Mouse (Mus musculus): ENCODE measurements around the gene Minos1. TPM values are rescaled to one million over a fixed set of nuclear protein-coding genes. Genes with fewer than 3 reads are reported as not detected.

Minos1 gene
- total RNA-seq, 2 experiments from 2014 or later: 434 to 465 TPM

DNA sequence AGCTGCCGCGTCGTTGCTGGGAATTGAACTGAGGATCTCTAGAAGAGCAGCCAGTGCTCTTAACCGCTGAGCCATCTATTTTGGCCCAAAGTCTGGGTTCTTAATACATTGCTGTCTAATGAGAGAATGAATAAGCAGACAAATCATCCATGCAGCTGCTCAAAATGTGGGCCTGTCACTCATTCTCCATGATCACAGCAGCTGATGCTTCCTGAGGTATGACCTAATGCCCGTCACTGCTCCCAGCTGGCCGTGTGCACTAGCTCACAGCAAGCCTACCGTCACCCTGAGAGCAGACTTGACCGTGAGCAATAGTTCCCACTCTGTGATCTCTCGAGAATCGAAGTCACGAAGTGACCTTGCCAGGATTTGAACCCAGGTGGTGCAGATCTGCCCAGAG is 51.5 kb downstream of the Minos1 start:
- intact Hi-C loops (cut with DNase I; ENCODE audit: low total_unique reads): loop anchor here (5.0 kb wide), 1 partner anchor 157 kb away; no protein-coding TSS in a partner anchor
- no peak for DNase-seq

DNA sequence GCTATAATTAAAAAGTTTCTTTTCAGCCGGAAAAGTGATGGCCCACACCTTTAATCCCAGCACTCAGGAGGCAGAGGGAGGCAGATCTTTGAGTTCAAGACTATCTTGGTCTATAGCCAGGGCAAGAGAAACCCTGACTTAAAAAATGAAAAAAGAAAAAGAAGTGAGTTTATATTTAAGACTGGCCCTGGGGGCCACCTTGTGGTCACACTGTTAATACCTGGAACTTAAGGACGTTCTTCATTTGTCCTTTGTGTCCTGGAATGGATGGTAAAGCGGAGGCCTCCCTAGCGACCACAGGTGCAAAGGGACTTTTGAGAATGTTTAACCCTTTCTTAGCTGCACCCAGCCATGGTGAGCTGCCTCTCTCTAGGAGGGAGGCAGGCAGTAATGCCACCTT is 52.2 kb downstream of the Minos1 start:
- DNase-seq: no peak
- intact Hi-C loops (cut with DNase I; ENCODE audit: low total_unique reads): loop anchor here (5.0 kb wide), 1 partner anchor 156 kb away; no protein-coding TSS in a partner anchor

DNA sequence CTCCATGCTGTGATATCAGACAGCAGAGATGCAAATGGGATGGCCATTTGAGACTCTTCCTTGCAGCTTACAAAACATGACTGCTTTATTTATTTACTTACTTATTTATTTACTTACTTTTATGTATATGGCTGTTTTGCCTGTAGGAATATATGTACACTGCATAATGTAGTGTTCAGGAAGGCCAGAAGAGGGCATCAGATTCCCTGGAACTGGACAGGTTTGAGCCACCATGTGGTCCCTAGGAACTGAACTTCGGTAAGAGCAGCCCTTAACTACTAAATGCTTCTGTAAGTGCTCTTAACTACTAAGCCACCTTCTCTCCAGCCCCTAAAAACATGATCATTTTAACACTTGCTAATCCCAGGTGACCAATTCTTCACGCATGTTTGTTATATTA is 52.6 kb downstream of the Minos1 start:
- intact Hi-C loops (cut with DNase I; ENCODE audit: low total_unique reads): loop anchor here (5.0 kb wide), 1 partner anchor 156 kb away; no protein-coding TSS in a partner anchor
- no peak for DNase-seq

DNA sequence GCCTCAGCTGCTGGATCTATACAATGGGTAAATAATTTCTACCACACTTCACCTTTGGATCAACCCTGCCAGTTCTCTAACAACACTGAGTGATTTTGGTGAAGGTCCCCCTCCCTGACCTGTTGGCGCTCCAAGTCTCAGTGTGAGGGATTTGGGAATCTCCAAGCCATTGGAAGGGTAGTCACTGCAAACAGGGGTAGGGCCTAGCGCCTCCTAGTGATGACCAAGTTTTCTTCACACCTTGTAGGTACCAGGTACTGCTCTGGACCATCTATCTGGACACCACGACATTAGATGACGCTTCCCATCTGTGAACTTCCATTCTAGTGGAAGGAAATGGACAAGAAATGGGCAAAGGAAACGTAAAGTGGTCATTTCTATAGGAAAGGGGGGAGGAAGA is 55.0 kb downstream of the Minos1 start:
- DNase-seq: no peak
- intact Hi-C loops (cut with DNase I; ENCODE audit: low total_unique reads): loop anchor here (5.0 kb wide), 1 partner anchor 154 kb away; no protein-coding TSS in a partner anchor

GRCm38 (mm10) chr4:139075041-139075711 is 55.7 kb downstream of the Minos1 start, which contains the start of gene Htr6:
Gene Htr6, minus strand, starts transcription at chr4:139075570.
- intact Hi-C loops (cut with DNase I; ENCODE audit: low total_unique reads): loop anchor here (5.0 kb wide), 1 partner anchor 153 kb away; no protein-coding TSS in a partner anchor
- DNase-seq: no peak

GRCm38 (mm10) chr4:139074060-139074459 is 56.9 kb downstream of the Minos1 start:
- DNase-seq: peak; percentile 39
- intact Hi-C loops (cut with DNase I; ENCODE audit: low total_unique reads): no loop called here

- intact Hi-C loops (cut with DNase I; ENCODE audit: low total_unique reads): no loop called here
- DNase-seq: no peak
Observed at GRCm38 (mm10) chr4:139068287-139068686, 62.6 kb downstream of the Minos1 start.

- intact Hi-C loops (cut with DNase I; ENCODE audit: low total_unique reads): no loop called here
- no peak for DNase-seq
Observed at GRCm38 (mm10) chr4:139064831-139065230, 66.1 kb downstream of the Minos1 start.

- intact Hi-C loops (cut with DNase I; ENCODE audit: low total_unique reads): no loop called here
- DNase-seq: peak; percentile 53
Observed at GRCm38 (mm10) chr4:139059569-139059968, 71.3 kb downstream of the Minos1 start.

DNA sequence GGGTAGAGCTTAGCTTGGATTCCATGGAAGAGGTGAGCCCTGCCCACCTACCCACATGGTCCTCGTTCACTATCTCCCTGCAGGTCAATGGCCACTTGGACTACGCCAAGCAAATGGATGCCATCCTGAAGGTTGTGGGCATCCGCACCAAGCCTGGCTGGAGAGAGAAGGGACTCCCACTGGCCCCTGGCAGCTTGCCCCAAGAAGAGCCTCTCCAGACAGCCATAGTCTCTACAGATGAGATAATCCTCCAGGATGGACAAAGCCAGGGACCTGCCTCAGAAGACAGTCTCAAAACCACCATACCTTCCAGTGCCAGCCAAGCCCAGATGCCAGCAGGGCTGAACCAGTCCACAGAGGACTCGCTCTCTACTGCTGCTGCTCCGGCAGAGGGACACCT is 72.9 kb downstream of the Minos1 start:
- intact Hi-C loops (cut with DNase I; ENCODE audit: low total_unique reads): no loop called here
- no peak for DNase-seq

GRCm38 (mm10) chr4:139057291-139057690 is 73.6 kb downstream of the Minos1 start:
- intact Hi-C loops (cut with DNase I; ENCODE audit: low total_unique reads): no loop called here
- no peak for DNase-seq

GRCm38 (mm10) chr4:139055744-139056143 is 75.2 kb downstream of the Minos1 start:
- no peak for DNase-seq
- intact Hi-C loops (cut with DNase I; ENCODE audit: low total_unique reads): no loop called here

DNA sequence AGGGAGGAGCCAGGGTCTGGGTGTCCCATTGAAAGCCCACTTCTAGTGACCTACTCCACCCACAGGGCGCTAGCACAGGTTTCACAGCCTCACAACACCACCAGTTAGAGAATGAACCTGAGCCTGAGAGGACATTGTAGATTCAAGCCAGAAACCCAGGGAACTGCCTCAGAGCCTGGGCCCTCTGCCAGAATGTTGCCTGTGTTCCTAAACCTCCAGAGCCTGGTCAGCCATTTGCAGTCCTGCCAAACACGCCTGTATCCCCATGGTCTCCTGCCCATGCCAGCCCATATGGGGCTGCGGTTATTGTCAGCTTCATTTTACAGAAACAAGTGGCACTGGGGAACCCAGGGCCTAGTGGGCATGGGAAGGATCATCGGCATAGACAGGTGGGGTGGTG is 75.6 kb downstream of the Minos1 start:
- intact Hi-C loops (cut with DNase I; ENCODE audit: low total_unique reads): no loop called here
- DNase-seq: no peak

- no peak for DNase-seq
Observed at GRCm38 (mm10) chr4:139054300-139054923, 76.5 kb downstream of the Minos1 start.

DNA sequence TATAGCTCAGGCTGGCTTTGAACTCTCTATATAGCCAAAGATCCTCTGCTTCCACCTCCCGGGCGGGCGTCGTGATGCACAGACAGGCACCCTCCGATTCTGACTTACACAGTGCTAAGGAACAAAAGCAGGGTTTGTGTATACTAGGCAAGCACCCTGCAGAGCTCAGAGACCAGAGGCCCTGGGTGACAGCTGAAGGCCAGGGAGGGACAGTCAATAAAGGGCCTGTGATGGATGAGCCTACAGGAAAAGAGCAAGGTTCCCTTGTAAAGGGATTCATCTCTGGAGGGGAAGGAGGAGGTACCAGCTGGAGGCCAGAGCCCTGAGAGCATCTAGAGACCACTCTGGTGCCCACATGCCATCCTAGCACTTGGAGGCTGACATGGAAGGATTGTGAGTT is 77.5 kb downstream of the Minos1 start:
- no peak for DNase-seq
- intact Hi-C loops (cut with DNase I; ENCODE audit: low total_unique reads): no loop called here

More at GRCm38 (mm10) chr4:139054300-139054923, 76.5 kb downstream of the Minos1 start:
- intact Hi-C loops (cut with DNase I; ENCODE audit: low total_unique reads): no loop called here

DNA sequence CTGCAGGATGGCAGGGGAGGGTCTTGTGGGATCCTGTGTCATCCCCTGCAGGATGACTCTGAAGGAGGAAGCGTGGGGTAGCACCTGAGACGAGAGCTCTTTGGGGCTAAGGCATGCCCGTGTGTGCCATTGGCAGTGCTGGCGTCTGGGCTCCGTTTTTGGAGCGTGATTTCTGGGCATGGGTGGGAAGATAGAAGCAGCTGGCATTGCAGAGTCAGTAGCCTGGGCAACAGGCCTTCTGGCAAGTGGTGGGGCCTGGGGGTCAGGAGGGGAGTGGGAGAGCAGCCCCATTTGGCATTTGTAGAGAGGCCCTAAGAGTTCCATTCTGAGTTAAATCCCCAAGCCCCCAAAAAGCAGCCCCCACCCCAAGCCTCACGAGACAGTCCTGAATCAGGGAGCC is 78.1 kb downstream of the Minos1 start:
- intact Hi-C loops (cut with DNase I; ENCODE audit: low total_unique reads): no loop called here
- DNase-seq: no peak

Other genes starting within 250 kb of the Minos1 start
- 1 to 10 TPM; 7.3 to 8.9 TPM for gene Otud3, start 217.2 kb downstream of the Minos1 start, total RNA-seq (2021)
- gene Rnf186, start 164.0 kb downstream of the Minos1 start, total RNA-seq (2021): not detected
- 1 to 10 TPM; 3.4 to 3.5 TPM for gene Tmco4, start 158.2 kb downstream of the Minos1 start, total RNA-seq (2021)
- not detected for gene Htr6, start 55.5 kb downstream of the Minos1 start, total RNA-seq (2021)
- 10 to 100 TPM; 32.2 to 39.6 TPM for gene Nbl1, start 38.1 kb downstream of the Minos1 start, total RNA-seq (2021)
- 100 to 1,000 TPM; 590 to 617 TPM for gene Capzb, start 61.8 kb upstream of the Minos1 start, total RNA-seq (2021)
- gene Pqlc2, start 179.6 kb upstream of the Minos1 start, total RNA-seq (2021): 1 to 10 TPM; 6.0 to 6.4 TPM
- 10 to 100 TPM; 34.2 to 37.4 TPM for gene Akr7a5, start 179.6 kb upstream of the Minos1 start, total RNA-seq (2021)
- 10 to 100 TPM; 32.3 to 43.5 TPM for gene Mrto4, start 221.5 kb upstream of the Minos1 start, total RNA-seq (2021)
- 10 to 100 TPM; 24.9 to 26.7 TPM for gene Emc1, start 221.5 kb upstream of the Minos1 start, total RNA-seq (2021)
- gene Ubr4, start 221.5 kb upstream of the Minos1 start, total RNA-seq (2021): 10 to 100 TPM; 71.7 to 73.6 TPM